Mouse (Mus musculus): ENCODE data around the gene Wasf1.

- no peak for TF ChIP-seq CTCF (IDR thresholded peaks at IDR 0.05; ENCODE audit: low read depth)
- no peak for TF ChIP-seq EP300 (IDR thresholded peaks at IDR 0.05; ENCODE audit: low read depth)
These were observed 32.0 kb downstream of the Wasf1 start for GRCm38 (mm10) chr10:40915240-40915639.

Data from liver, postnatal 0 days (tissue).